Mouse (Mus musculus) frontal cortex, adult 2 months (tissue): ENCODE measurements around the gene Cntnap2. TPM values are rescaled to one million over a fixed set of nuclear protein-coding genes. Genes with fewer than 3 reads are reported as not detected.
A peak's percentile ranks its signal among the peaks of the same experiment; 100 is the strongest.

Experiments
- DNase-seq, 2 experiments: peaks; one replicate each; pipeline ENCODE4 v3.0.0; 2022; ENCODE audit warnings: low spot score in 1 of 2; ENCODE audit errors: extremely low spot score in 1 of 2
- polyA plus RNA-seq: library from polyadenylated mRNA; depleted of rRNA; stranded (reverse); fragments of >200 nt; gene quantifications from 2 replicates; pipeline ENCODE4 v1.2.3, GENCODE M21; 2012; rRNA removed

Cntnap2 gene
- 43.2 and 53.0 TPM in 2 replicates for polyA plus RNA-seq

DNA sequence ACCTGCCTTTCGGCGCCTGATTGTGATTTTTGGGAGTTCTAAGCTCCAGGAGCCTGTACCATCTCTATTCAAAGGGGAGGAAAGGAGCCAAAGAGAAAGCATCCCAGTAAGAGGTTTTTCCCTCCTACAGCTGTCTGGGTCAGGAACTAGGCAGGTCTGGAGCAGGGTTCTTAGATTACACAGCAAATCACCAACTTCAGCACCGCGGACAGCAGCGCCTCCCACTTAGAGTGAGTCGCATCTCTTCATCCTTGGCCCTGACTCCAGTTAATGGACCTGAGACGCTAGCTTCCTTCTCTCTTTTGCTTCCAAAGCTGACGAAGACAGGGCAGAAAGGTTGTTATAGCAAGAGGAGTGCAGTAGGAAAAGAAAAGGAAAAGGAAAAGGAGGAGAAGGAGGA, at the start of gene Cntnap2:
TSS of gene Cntnap2 (plus strand) at position 267 of the 400 bp plus-strand sequence.
- peak; percentile 20 to 65 for DNase-seq

DNA sequence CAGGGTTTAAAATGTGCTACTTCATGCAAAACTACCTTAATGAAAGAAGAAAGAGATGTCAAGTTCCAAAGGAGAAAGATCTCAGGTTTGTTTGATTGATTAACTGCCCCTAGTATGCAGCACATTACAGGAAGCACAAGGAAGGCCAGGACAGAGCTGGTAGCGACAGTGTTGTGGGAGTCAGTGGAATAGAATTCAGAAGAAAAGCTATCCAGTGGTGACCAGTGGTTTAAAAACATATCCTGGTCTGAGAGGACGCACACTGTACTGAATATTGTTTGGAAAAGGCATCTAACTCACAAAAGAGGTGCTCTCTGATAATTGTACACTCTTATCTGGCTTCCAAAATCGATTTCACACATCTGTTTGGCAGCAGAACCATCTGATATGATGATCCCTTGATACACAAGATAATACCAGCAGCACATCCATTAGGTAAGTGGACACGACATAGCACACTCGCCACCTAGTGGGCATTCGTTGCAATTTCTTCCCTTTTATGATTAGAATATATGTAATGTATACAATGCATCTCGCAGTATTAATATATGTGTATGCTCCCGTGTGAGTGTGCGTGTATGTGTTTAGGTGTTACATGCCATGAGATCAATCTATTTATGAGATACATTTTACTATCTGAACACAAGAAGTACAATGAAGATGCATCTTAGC, 33.0 kb upstream of the Cntnap2 start:
- peak; percentile 27 to 78 for DNase-seq

DNA sequence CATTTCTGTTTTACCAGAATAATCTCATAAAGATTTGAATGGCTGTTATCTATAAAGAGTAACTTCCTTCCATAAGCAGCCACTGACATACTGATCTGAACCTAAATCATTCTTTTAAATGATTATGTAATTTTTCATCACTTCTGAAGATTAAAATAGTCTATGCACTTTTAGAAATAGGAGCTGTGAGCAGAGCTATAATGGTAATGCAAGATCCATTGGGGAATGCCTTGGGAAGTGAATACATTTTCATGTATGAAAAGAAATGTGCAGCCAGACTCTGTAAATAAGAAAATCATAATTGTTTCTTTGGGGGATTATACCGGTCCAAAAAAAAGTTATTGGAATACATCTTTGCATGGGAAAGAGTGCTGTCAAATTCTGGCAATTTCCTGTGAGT, 19.7 kb upstream of the Cntnap2 start:
- no peak for DNase-seq

DNA sequence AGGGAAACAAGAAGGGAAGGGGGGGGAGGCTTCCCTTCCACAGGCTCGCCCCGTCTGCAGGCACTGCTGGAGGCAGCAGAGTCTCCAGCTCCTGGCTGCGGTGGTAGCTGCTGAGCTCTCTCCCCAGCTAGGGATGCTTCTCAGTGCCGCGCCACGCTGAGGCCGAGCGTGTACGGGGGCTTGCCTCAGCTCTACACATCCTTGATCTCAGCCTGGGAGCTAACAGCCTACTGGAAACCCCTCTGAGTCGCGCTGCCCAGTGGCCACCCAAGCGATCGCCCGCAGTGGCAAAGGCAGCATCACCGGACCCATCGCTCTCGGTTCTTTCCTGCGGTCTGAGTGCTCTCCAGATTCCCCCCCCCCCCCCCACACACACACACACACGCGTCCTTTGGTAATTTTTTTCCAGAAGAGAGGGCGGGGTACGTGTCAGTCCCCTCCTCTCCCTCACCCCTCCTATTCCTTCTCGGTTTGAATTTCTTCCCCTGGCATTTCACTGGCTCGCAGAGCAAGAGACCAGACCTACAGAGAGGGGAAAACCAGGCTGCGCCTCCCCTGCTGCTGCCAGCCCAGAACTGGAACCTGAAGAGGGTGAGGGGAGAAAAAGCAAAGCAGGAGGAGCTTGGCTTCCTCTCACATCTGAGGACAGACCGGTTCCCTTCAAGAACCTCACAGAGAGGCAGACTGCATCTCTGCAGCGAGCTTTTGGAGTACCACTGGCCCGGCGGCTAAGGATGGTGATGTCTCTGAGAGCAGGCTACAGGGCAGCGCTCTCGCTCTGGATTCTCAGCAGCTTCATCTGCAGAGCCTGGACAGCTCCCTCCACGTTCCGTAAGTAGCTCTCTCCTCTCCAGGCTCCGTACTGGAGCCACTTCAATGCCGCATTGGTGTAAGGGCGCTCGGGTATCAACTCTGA, 657 bp downstream of the Cntnap2 start:
- DNase-seq = peak; percentile 75 to 82

DNA sequence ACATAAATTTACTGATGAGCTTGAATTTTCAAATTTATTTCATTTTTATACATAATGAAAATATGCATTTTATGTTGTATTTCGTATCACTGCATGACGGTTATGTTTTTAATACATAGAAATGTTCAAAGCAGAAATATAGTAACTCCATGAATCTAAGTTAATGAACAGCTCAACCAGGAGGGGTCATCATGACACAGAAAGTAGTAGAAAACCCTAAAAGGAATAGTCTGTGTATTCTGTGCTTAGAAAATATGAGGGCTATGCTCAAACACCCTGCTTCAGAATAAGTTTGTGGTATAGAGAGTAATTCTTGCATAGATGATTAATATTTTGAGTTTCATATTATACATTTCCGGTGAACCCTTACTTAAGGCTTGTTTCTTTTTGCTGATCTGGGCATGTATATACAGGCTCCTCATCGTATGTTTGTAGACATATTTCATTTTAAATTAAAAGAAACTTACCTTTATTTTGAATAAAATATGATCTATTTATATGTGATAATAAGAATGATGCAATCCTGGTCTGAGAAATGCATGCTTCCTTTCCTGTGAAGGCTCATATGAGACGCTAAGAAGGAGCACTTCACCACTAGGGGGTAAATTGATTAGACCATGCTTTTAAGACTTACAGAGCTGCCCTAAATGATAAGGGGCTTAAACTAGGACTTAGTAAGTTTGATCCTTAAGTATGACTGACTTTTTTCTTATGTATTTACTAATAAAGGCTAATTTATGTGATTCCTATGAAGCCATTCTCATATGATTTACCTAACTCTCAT, 3.2 kb downstream of the Cntnap2 start:
- peak in 1 of 2 experiments; percentile 44 for DNase-seq

DNA sequence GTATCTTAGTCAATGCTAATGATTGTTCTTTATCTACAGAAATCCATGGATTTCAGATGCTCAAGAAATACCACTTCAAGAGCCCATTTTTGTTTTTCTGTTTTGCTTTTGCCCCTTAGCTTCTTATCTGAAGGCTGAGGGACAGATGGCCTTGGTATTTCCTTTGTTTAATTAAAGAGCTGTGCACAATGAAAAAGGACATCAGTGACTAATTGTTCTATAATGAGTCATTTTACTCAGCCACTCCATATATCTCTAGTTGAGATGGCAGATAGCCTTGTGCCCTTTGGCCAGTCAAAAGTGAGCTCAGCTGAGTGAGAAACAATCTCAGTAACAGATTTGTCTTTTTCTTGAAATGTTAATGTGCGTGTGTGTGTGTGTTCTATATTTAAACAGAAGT, 29.1 kb downstream of the Cntnap2 start:
- no peak for DNase-seq

DNA sequence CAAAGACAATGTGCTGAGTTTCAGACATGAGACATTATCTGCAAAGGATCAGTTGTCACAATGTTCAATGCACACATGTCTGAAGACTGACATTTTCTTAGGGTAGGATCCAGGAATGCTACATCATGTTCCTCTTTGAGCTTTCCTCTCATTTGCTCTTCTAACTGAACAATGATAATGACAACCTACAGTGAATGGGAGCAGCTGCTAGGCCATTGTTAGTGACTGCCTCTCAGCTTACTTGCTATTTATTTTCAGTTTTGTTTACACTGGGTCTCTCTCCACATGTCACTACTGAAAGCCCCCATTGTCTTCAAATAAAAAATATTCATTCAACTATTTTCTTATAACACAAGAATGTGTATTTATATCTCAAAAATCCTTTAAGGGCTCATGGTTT, 54.5 kb downstream of the Cntnap2 start:
- no peak for DNase-seq

DNA sequence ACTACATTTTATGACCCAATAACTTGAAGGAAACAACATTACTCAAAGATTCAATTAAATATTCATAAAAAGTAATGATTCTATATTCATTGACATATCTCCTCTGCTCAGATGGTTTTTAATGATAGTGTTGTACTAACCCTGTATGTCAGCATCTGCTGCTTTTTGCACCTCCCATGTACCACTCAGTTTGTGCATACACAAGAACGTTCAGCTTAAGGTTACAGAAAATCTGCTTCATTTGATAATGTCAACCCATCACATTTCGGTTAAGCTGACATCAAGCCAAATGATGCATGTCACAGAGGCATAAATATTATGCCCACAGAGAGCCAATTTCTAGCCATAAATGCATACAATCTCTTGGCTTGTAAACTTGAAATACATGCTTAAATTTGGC, 85.7 kb downstream of the Cntnap2 start:
- DNase-seq = no peak

DNA sequence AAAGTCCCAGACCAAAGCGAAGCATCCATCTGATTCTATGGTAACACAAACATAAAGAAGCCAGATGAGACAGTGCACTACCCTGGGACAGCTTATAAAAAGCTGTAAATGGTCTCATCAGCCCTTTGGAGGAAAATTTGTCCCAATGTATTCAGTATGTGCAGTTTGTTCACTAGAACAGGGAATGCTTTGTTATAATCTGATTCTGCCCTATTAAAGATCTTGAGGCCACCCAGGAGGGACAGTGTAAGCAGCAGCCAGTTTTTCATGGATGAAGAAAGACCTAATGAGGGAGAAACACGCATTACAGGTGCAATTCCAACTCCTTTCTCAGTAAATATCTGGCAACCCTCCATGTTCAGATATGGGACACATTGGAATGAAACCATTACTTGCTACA, 145.9 kb downstream of the Cntnap2 start:
- no peak for DNase-seq

DNA sequence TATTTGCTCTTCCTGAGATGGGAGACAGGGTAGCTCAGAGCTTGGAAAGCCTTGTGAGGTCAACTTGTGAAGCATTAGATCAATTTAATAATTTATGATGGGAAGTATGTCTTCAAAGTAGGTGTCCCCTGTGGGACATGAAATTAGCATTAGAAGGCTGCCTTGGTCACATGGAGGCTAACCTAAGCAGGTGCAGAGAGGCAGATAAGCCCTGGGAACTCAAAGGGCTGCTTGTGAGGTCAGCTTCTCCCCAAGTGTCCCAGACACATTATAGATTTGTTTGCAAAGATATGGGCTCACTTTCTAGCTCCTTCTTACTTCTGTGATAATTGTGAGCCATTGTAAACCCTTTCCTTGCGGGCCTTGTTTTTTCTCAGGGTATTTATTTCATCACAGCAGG, 155.2 kb downstream of the Cntnap2 start:
- DNase-seq = no peak

DNA sequence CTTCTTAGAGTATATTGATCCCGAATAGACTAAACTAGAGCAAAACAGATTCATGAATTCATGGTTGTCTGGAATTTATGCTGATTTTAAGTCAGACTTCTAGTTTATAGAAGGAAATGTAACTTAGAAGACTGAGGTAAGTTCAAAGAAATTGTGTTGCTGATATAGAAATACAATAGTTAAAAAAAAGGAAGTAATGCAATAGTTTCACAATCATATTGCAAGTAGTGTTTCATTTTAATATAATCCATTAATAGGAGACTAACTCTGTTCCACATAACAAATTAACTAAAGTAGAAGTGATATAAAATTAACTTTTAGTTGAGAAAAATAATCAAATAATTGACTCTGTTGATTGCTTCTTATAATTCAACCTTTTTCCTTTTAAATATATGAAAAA, 169.8 kb downstream of the Cntnap2 start:
- DNase-seq = no peak

DNA sequence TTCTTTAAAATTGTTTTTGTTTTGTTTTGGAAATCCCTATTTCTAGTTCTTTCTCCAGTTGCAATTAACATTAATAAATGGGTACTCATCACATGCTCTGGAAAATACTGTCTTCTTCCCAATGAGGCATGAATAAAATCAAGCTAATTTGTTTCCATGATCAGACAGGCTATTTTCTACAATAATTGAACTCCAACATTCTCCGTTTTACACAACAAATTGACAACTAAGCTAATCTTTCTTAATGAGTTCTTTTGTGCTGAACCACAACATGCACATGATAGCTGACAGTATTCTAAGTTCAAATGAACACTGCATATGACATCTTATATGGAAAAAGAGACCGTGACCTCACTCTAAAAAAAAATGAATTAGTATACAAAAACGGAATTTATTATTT, 173.4 kb downstream of the Cntnap2 start:
- no peak for DNase-seq

DNA sequence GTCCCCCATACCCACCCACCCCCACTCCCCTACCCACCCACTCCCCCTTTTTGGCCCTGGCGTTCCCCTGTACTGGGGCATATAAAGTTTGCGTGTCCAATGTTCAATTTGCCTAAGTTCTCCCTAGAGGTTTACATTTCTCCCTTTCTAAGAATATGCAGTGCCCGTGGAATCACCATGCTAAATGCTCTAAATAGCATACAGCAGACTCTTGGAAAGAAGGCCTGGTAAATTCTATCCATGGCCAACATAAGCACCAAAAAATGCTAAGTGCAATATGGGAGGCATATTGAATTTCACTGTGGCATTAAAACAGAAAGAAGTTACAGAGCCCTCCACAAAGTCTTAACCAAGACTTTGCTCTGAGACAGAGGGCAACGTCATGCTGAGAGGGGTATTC, 177.4 kb downstream of the Cntnap2 start:
- no peak for DNase-seq

DNA sequence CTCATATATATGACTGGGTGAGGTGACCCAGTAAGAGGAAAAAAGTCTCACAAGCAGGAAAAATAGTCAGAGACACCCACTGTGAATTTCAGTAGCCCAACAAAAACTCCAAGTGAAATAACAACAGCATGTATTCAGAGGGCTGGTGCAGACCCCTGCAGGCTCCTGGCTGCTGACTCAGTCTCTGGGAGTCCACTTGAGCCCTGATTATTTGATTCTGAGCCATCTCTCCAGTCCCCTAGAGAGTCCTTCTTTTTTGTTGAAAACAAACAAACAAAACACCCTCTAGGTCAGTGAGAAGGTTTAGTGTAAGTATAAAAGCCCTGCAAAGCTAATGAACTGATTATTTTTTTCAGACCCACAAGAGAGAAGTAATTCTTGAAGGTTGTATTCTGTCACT, 179.0 kb downstream of the Cntnap2 start:
- DNase-seq = no peak

DNA sequence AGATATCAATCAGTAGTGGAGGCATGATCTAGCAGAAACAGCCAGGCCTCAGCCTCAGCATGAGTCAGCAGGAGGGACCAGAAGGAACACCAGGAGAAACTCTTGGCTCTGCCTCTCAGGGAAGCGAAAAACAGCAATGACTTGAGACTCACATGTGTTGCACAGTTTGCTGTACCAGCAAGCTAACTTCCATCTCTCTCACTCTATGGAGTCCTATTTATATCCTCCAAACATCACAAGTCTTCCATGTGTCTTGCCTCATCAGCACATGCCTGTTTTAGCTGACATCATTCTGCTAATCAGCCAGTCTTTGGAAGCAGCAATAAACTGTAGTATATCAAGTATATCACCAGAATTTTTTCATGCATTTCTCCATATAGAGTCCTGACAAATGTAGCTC, 182.1 kb downstream of the Cntnap2 start:
- DNase-seq = no peak

DNA sequence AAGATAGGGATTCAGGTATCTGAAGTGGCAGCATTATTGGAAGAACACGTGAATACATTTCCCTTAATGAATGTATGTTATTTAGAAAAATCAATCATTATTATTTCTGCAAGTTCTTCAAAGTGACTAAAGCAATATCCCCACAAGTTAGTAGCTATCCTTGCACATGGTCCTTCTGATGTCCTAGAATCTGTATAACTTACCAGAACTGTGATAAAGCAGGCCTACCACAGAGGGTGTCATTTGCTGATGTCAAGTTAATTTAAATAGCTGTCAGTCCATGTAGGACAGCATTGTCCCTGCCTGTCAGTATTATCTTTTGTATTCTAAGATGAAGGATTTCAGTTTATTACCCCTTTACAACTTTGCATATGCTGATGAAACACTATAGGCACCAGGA, 185.5 kb downstream of the Cntnap2 start:
- no peak for DNase-seq

DNA sequence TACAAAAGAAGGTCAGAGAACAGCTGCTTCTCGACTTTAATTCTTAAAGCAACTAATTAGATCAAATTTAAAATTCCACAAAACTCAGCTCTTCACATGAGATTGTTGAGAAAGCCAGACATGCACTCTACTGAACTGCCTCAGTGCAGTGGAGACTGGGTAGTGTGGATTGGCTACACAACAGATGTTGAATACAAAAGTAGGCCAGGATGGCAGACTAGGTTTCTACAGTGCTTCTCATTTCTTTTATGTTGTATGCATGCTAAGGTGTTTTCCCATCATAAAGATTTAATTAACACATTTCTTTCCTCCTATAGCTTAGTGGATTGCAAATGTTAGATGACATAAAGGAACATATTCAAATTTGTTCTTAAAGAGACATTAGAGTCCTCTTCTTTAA, 198.9 kb downstream of the Cntnap2 start:
- no peak for DNase-seq

DNA sequence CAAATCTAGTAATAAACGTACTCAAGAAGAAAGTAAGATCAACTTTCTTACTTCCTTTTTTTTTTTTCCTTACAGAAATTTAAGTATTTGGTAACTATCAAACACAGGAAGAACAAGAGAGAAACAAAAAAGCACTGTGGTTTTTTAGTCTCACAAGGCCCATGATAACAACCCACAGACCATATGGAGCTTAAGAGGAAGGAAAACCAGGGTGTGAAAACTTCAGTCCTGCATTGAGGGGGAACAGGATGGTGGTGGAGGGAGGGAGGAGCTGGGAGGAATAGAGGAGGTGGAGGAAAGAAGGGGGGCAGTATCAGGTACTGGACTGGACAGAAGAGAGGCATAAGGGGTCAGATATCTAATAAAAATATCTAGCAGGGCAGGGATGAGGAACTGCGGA, 212.4 kb downstream of the Cntnap2 start:
- peak; percentile 12 to 49 for DNase-seq

DNA sequence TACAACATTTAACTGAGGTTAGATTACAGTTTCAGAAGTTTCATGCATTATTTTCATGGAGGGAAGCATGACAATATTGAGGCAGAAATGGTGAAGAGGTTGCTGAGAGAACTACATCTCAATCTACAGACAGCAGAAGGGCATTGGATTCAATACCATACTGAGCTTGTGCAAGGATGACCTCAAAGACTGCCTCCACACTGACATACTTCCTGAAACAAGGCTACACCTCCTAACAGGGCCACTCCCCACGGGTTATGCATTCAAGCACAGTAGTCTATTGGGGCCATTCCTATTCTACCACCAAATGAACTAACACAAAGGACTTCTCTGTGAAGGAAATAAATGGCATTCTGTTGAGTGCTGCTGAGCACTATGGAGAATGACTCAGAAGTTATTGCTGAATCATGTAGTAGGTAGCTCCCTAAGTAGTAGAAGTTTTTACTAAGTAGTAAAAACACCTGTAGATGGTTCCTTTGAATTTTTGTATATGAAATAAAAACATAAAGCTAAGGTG, 214.2 kb downstream of the Cntnap2 start:
- no peak for DNase-seq

DNA sequence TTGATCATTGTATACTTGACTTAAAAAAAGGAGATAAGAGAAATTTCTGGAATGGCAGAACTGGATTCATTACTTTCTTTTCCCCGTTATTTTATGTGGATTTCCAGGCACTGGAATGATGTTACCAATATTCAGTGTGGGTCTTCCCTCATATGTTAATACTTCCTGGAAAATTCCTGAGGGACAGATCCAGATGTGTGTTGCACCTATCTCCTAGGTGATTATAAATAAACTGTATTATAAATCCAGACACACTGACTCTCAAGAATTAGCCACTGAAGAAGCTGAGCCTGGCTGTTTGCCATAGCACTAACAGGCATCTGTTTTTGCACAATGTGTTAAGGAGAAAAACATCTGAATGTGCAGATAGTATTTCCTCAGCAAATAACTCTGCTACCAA, 231.0 kb downstream of the Cntnap2 start:
- DNase-seq = no peak

DNA sequence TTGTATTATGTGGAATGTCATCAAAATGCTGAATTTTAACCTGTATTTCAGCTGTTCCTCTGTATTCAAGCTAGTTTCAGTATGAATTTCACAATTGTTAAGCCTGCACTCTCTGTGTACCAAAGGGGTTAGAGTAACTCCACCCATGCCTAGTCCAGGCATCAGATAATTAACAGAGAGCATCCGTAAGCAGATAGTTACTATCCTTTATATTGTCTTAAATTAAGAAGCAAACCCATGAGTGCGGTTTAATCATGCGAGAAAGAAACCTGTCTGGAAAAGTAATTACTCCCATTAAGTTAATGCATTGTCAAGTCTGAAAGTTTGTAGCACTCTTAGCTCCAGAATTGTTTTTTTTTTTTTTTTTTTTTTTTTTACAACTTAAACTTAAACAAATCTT, 258.3 kb downstream of the Cntnap2 start:
- no peak for DNase-seq
